ENCODE assay signal across 21 mouse cellular contexts in genomic region chrX:107298761-107299160, GRCm38 (mm10). TPM values are rescaled to one million over a fixed set of nuclear protein-coding genes. Genes with fewer than 3 reads are reported as not detected.
A peak's percentile ranks its signal among the peaks of the same experiment; 100 is the strongest.
DNase-seq lines count a peak whose midpoint lies in the region; ATAC-seq lines count a peak whose summit lies in the region.
"Had no signal": no experiment of that assay in that cellular context is flagged by ENCODE, and none has a peak within 500 bp of the region (broad histone marks: within the 10 kb centered on the region; RNA-seq: fewer than 3 reads in every experiment).

No protein-coding gene starts in this region.

- peak; percentile 96 for ATAC-seq in granulocyte monocyte progenitor cell, adult 5-6 weeks (replicated peaks; ENCODE audit: poor library complexity, severe bottlenecking)
- peak; percentile 64 for ATAC-seq in megakaryocyte progenitor cell, adult 5-6 weeks (replicated peaks; ENCODE audit: poor library complexity)
- ATAC-seq: CD4-positive, CD25-positive, alpha-beta regulatory T cell, adult 4 months; forebrain, embryonic 15.5 days; hindbrain, embryonic 16.5 days; intestine, embryonic 16.5 days had no signal

- DNase-seq in 416B (ENCODE audit: low read depth) (peak; percentile 7), MEL-GATA-1-ER (ENCODE audit: extremely low read depth, low read depth) (peak; percentile 2)
- DNase-seq in right cerebral cortex, postnatal 36 days (ENCODE audit: low spot score in 2 of 2): no peak
- no peak for DNase-seq in left cerebral cortex, postnatal 25 days (ENCODE audit: low spot score in 2 of 2)
- no peak for DNase-seq in B cell, adult 2 months
- DNase-seq in ovary, adult 18-20 months (ENCODE audit: low spot score): no peak
- DNase-seq: adrenal gland, adult 8-10 months; adrenal gland, postnatal 25 days; cerebellum, adult 18-20 months; cerebellum, adult 9-10 months; cerebellum, postnatal 14 days; heart, adult 18-20 months; heart, postnatal 14 days; kidney, adult 18-20 months had no signal

- intact Hi-C loops in left cerebral cortex, postnatal 25 days (cut with DNase I): no loop called here

RNA-seq across cellular contexts. Expression of gene Gpr174, which starts 43.1 kb away (rescaled TPM):
- 0.09 TPM in 1 of 2 replicates, not detected in the other for total RNA-seq in granulocyte monocyte progenitor cell, adult 5-6 weeks (2014; fragmentation: Nextera tagmentation)
- total RNA-seq in granulocyte monocyte progenitor cell, adult 5-6 weeks (2017): not detected in 2 replicates
- 0.17 and 0.29 TPM in 2 replicates for total RNA-seq in megakaryocyte progenitor cell, adult 5-6 weeks (2015)
- 0.21 and 0.68 TPM in 2 replicates for total RNA-seq in megakaryocyte progenitor cell, adult 5-6 weeks (2017)
- total RNA-seq in left cerebral cortex, postnatal 25 days (2021): not detected
- total RNA-seq: adrenal gland, postnatal 25 days; gastrocnemius, adult 8-10 months had no signal

Comparison
In these comparisons a context has a peak if more than half of its experiments do, and no peak if none do; other contexts are left out.
1. DNase-seq: peak in 416B (single experiment) and MEL-GATA-1-ER (single experiment); none in right cerebral cortex, postnatal 36 days (0 of 2), left cerebral cortex, postnatal 25 days (0 of 2), B cell, adult 2 months (0 of 2) and ovary, adult 18-20 months (single experiment).